Mouse (Mus musculus): ENCODE measurements around the gene Olfr9. TPM values are rescaled to one million over a fixed set of nuclear protein-coding genes. Genes with fewer than 3 reads are reported as not detected.
"Not testable (repeated sequence)": the region's sequence is repeated elsewhere in the genome, so short reads cannot be mapped to it uniquely, and the experiment has no call there.

Gene Olfr9
- total RNA-seq, 2 experiments from 2014 or later, result not detected

DNA sequence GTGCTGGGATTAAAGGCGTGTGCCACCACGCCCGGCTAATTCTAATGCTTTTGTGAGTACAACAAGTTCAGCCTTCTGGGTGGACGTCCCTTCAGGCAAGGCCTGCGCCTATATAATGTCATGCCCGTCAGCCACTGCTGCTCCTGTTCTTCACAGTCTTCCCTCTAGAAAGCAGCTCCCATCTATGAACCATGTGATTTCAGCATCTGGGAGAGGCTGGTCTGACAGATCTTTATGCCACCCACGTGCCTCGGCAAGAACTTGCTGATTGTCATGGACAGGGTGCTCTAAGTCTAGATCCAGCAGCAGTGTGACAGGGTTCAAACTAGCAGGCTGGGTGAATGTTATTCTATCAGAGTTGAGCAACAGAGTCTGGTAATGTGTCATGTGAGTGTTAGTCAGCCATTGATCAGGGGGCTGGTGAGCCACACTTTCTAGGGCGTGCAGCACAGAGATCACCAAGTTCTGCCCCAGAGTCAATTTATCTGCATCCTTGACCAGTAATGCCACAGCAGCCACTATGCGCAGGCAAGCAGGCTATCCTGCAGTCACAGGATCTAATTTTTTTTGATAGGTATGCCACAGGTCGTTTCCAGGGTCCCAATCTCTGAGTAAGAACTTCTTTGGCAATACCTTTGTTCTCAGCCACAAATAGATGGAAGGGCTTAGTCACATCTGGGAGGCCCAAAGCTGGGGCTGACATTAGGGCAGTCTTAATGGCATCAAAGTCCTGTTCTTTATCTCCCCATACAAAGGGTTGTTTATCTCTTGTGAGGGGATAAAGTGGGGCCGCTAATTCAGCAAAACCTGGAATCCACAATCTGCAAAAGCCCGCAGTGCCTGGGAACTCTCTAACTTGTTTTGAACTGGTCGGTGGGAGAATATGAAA, 15.0 kb downstream of the Olfr9 start:
- DNase-seq, result no peak

DNA sequence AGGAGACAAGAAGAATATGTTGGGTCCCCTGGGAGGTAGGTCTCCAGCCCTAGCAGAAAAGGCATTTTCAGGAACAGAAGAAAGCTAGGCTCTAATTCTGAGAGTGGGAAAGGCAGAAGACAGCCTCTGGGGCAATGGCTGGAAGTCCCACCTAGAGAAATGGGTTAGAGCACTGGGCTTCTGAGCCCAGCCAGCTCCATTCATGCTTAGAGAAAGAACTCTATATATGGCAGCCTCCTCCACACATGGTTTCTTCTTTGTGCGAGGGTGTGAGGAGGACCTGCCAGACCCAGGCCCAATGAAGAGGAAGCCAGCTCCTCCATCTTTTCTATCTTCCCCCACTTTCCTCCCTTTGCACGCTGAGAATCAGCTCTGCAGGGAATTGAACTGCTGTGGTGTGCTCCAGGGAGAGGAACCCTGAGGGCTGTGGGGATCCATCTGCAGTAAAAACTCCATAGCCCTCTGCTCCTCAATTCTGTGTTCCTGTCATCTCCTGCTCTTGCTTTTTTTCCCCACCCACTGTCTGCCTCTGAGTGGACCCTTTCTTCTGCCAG, 21.1 kb downstream of the Olfr9 start, which contains the start of gene Olfr763:
Gene Olfr763 (plus strand): TSS at position 504 of the 554 bp plus-strand sequence.
- DNase-seq, result no peak

DNA sequence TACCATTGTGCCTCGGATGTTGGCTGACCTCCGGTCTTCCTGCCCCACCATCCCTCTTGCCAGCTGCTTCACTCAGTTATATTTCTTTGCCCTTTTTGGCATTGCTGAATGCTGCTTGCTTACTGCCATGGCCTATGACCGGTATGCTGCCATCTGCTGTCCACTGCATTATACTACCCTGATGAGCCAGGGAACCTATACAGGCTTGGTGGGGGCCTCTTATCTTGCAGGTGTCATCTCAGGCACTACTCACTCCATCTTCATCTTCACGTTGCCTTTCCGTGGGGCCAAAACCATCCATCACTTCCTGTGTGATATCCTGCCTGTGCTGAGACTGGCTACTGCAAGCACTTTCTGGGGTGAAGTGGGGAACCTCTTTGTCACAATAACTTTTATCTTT, 22.3 kb downstream of the Olfr9 start:
- DNase-seq, result not testable (repeated sequence)

DNA sequence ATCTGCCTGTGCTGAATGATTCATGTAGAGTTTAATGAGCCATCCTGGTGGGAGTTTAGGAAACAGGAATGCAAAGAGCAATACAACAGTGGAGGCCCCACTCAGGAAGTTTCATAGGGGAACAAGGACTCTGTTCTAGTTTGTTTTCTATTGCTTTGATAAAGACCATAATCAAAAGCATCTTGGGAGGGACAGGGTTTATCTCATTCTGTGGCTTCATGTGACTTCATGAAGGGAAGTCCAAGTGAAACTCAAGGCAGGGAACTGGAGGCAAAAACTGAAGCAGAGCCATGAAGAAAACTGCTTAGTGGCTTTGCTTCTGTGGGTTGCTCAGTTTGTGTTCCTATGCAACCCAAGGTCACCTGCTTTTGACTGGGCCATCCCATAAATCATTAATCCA, 25.2 kb downstream of the Olfr9 start:
- no peak for DNase-seq

DNA sequence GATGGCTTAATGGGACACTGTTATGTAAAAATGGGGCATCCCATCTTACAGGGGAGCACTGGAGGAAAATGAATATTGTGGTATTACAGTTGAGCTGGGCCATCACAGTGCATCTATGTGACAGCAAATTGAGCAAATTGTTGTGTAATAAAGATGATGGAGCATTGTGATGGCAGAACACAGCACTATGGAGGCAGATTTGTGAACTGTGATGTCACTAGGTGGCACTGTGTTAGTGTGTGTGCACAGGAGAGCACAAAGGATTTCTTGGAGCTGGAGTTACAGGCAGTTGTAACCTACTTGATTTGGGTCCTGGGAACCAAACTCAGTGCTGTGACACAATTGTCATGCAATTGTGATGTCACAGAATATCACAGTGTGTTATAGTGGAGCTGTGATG, 34.1 kb downstream of the Olfr9 start:
- no peak for DNase-seq

DNA sequence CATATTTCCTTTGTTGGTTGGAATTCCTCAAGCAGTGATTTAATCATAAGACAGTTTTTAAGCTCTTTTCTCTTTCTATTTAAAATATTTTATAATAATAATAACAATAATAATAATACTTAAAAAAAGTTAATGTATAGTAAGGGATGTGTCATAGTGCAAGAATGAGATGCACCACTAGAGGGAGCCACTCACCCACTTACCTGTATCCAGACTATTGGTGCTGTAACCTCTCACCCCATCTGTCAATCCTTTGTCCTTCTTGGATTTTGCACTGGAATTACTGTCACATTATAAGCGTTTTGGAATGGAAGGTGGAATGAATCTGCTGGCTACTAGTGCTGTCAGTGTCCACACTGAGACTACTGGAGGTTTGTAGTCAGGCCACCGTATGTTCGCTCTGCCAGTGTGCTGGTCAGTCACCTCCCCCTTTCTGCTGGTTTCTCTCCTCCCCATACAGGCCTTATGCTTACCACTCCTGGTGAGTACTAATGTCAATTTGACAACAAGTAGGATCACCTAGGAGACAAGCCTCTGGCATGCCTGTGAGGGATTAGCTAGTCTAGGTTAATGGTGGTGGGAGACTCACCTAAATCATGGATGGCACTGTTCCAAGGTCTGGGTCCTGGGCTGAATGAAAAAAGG, 36.9 kb downstream of the Olfr9 start:
- DNase-seq, result peak in 1 of 2 experiments; percentile 18

DNA sequence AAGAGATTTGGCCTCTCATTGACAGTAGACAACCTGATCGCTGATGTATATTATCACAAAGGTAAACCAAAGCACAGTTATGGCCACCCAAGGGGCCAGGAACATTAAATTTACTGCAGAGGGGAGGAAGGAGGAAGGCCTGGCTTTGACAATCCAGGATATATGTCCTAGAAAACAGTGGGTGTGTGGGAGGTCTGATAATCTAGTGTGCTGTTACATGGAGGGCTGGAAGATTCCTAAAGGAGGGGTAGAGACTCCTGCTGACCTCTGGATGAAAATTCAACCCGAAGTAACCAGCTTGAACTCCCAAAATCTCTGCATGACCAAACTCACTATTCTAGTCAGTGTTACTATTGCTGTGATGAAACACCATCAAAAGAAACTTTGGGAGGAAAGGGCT, 39.1 kb downstream of the Olfr9 start:
- no peak for DNase-seq

DNA sequence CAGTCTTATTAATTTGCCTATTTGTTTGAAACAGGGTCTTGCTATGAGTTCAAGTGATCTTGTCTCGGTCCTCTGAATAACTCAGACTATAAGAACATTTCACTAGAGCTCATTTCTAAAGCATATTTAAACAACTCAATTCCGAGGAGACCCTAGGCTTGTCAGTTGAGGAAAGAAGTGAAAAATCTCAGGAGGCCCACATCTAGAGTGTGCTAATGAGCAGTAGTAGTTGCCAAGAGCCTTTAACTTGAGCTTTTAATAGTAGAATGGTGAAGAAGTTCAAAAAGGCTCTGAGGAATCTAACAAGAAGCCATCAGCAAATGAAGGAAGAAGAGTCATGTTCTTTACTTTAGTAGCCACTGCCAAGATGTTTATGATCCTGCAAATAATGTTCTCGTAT, 50.6 kb downstream of the Olfr9 start, which contains the start of gene Olfr764-ps1:
Gene Olfr764-ps1 (minus strand): TSS at position 101 of the 400 bp plus-strand sequence.
- no peak for DNase-seq

Other genes starting within 250 kb of the Olfr9 start
- gene Dgka, start 244.6 kb upstream of the Olfr9 start, total RNA-seq (2021), result 10 to 100 TPM in 1 of 2 experiments, 1 to 10 TPM in 1; 9.3 to 11.1 TPM
- gene Pym1, start 241.5 kb upstream of the Olfr9 start, total RNA-seq (2021), result 10 to 100 TPM; 26.0 to 28.2 TPM
- under 1 TPM; 0.20 to 0.46 TPM for gene Mmp19, start 198.5 kb upstream of the Olfr9 start, total RNA-seq (2021)
- 10 to 100 TPM; 65.3 to 69.1 TPM for gene Dnajc14, start 185.4 kb upstream of the Olfr9 start, total RNA-seq (2021)
- 10 to 100 TPM in 1 of 2 experiments, 1 to 10 TPM in 1; 8.4 to 10.6 TPM for gene Tmem198b, start 185.1 kb upstream of the Olfr9 start, total RNA-seq (2021)
- gene Sarnp, start 172.1 kb upstream of the Olfr9 start, total RNA-seq (2021), result 10 to 100 TPM; 38.9 to 39.5 TPM
- 1 to 10 TPM; 8.9 to 9.8 TPM for gene Ormdl2, start 167.8 kb upstream of the Olfr9 start, total RNA-seq (2021)
- 10 to 100 TPM; 20.4 to 22.7 TPM for gene Gdf11, start 97.7 kb upstream of the Olfr9 start, total RNA-seq (2021)
- 10 to 100 TPM; 77.8 to 79.7 TPM for gene Cd63, start 88.4 kb upstream of the Olfr9 start, total RNA-seq (2021)
- 1 to 10 TPM; 6.4 to 8.9 TPM for gene Rdh5, start 66.5 kb upstream of the Olfr9 start, total RNA-seq (2021)
- gene Bloc1s1, start 65.4 kb upstream of the Olfr9 start, total RNA-seq (2021), result 10 to 100 TPM; 92.9 to 94.1 TPM
- 10 to 100 TPM; 30.1 to 35.4 TPM for gene Itga7, start 55.6 kb upstream of the Olfr9 start, total RNA-seq (2021)
- not detected for gene Mettl7b, start 28.4 kb upstream of the Olfr9 start, total RNA-seq (2021)
- not detected for gene Olfr763, start 21.4 kb downstream of the Olfr9 start, total RNA-seq (2021)
- not detected for gene Olfr764-ps1, start 50.5 kb downstream of the Olfr9 start, total RNA-seq (2021)
- not detected for gene Olfr765, start 60.6 kb downstream of the Olfr9 start, total RNA-seq (2021)
- not detected for gene Olfr766-ps1, start 79.5 kb downstream of the Olfr9 start, total RNA-seq (2021)
- gene Olfr767, start 93.5 kb downstream of the Olfr9 start, total RNA-seq (2021), result under 1 TPM in 1 of 2 experiments, not detected in 1; 0.08 TPM
- gene Olfr768, start 109.9 kb downstream of the Olfr9 start, total RNA-seq (2021), result not detected
- gene Olfr769, start 128.4 kb downstream of the Olfr9 start, total RNA-seq (2021), result not detected
- not detected for gene Olfr770, start 149.6 kb downstream of the Olfr9 start, total RNA-seq (2021)
- gene Olfr771, start 175.3 kb downstream of the Olfr9 start, total RNA-seq (2021), result not detected
- not detected for gene Olfr772, start 188.5 kb downstream of the Olfr9 start, total RNA-seq (2021)
- not detected for gene Olfr773, start 198.0 kb downstream of the Olfr9 start, total RNA-seq (2021)
- gene Olfr774, start 246.8 kb downstream of the Olfr9 start, total RNA-seq (2021), result not detected